Mouse (Mus musculus): ENCODE results near the gene Cep135.

Cep135 gene

GRCm38 (mm10) chr5:76645091-76645868 lies 56.8 kb downstream of the Cep135 start:
- no peak for DNase-seq (ENCODE audit: low spot score)

DNA sequence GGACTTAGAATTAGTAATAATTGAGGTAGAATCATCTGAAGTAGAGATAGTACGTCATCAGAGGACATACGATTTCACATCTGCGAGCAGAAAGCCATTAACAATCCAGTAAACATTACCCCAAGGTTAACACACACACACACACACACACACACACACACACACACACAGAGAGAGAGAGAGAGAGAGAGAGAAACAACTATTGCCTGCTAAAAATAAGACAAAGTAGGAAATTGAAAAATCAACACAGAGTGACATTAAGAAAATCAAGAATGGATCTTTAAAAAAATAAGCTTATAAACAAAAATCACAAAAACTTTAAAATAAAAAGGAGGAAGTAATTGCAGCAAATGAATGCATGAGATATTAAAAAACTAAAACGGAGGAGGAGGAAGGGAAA lies 61.4 kb downstream of the Cep135 start:
- no peak for DNase-seq (ENCODE audit: low spot score)

- peak; percentile 36 for DNase-seq (ENCODE audit: low spot score)
Observed at GRCm38 (mm10) chr5:76651151-76651725, 62.7 kb downstream of the Cep135 start.

- no peak for DNase-seq (ENCODE audit: low spot score)
Observed at GRCm38 (mm10) chr5:76656212-76656611, 67.7 kb downstream of the Cep135 start, which contains the start of gene C530008M17Rik. Gene C530008M17Rik (plus strand): TSS chr5:76656512.

GRCm38 (mm10) chr5:76657245-76658083 lies 69.0 kb downstream of the Cep135 start:
- DNase-seq (ENCODE audit: low spot score), result peak; percentile 85

GRCm38 (mm10) chr5:76658084-76658934 lies 69.8 kb downstream of the Cep135 start:
- peak; percentile 70 for DNase-seq (ENCODE audit: low spot score)

- no peak for DNase-seq (ENCODE audit: low spot score)
Observed at GRCm38 (mm10) chr5:76659958-76660635, 71.6 kb downstream of the Cep135 start.

- no peak for DNase-seq (ENCODE audit: low spot score)
Observed at GRCm38 (mm10) chr5:76661310-76661709, 72.8 kb downstream of the Cep135 start.

GRCm38 (mm10) chr5:76664936-76665335 lies 76.4 kb downstream of the Cep135 start:
- DNase-seq (ENCODE audit: low spot score), result peak; percentile 44

DNA sequence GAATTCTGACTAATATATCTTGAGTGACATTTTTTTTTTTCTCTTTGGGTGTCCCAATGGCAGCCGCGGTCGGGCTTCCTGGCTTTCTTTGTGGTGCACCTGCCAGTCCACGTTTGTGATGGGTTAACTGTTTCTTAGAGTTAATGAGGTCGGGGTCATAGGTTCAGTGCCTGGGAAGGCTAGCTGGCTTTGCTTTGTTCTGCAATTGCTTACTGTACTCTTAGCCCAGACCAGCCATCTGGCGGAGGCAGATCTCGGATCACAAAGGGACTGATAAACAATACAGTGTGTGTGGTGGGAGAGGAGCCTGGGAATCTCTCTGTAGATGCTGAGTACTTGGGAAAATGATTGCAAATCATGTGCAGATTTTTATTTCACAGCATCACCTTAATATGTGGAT lies 76.9 kb downstream of the Cep135 start:
- peak; percentile 95 for DNase-seq (ENCODE audit: low spot score)

DNA sequence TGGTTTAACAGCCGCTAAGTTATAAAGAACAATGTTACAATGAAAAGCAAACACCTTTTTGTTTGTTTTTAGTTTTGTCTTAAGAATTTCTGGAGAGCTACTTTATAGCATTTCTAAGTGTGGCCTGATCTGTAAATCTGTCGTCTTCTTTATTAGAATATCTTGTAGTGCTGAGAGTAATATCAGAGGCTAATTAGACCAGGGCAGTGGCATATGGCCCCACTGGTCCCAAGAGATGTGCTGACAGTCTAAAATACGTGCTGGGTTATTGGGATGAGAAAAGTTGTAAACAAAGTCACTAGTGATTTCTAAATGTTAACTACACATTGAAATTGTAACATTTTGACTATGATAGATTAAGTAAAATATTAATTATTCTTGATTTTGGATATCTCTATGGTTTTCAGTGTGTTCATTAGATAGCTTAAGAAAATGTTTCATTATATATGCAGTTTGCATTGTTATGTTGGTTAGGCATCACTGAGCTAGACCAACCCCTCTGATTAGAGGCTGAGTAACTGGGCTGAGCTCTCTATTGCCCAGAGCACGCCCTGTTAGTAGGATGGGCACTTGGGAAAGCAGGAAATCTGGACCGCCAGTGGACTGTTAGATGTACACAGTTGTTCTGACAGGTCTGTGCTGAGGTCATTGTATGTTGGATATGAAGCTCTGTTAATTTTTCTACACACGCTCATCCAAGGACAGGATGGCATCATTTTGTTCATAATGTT lies 77.7 kb downstream of the Cep135 start:
- peak; percentile 56 for DNase-seq (ENCODE audit: low spot score)

- no peak for DNase-seq (ENCODE audit: low spot score)
Observed at GRCm38 (mm10) chr5:76668118-76668517, 79.6 kb downstream of the Cep135 start.

GRCm38 (mm10) chr5:76668547-76668946 lies 80.0 kb downstream of the Cep135 start:
- DNase-seq (ENCODE audit: low spot score), result no peak

DNA sequence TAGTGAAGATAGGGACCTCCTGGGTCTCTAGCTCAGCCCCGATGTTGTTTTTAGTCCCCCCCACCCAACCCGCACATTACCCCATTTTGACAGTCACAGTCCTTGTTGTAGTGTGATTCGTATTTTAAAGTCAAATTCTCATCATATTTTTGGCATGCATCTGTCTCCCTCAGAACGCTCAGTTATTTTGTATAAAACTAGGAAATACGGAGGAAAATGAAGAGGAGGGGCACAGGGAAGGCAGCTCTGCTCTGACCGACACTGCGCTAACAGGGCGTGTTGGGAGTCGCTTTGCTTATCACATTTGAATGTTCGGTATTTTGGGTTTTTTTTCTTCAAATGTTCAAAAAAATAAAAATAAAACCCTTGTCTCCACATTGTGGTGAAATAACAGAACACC lies 81.7 kb downstream of the Cep135 start:
- no peak for DNase-seq (ENCODE audit: low spot score)

- no peak for DNase-seq (ENCODE audit: low spot score)
Observed at GRCm38 (mm10) chr5:76674022-76674653, 85.6 kb downstream of the Cep135 start.

DNA sequence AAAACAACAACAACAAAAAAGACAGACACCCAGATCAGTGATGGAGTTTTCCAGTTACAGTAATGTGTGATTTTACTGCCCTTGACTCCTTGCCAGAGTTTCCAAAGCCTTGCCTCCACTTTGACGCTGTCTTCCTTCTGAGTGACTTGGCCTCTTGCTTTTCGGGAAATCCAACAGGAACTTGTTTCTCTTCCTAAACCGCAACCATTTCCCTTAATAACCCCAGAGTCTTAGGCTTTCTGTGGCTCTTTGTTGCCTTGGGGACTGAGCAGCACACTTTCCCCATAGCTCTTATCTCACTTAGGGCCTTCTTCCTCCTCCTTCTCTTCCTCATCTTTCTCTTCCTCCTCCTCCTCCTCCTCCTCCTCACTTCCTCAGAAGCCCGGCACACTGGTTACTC lies 86.9 kb downstream of the Cep135 start:
- DNase-seq (ENCODE audit: low spot score), result no peak

DNA sequence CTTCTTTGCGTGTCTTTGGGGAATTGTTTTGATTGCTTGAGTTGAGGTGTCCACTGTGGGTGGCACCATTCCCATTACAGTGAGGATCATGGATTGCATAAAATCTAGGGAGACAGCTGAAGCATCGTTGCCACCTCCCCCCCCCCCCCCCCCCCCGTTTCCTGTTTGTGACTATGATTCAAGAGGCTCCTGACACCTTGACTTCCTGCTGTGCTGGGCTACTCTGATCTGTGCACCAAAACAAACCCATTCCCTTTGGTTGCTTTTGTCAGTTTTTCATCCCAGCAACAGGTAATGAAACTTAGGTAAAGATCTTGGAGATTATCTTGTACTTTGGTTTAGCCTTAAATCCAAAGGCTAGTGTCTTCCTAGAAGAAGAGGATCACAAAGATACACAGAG lies 92.5 kb downstream of the Cep135 start:
- DNase-seq (ENCODE audit: low spot score), result no peak

- no peak for DNase-seq (ENCODE audit: low spot score)
Observed at GRCm38 (mm10) chr5:76681895-76682656, 93.6 kb downstream of the Cep135 start.

- DNase-seq (ENCODE audit: low spot score), result no peak
Observed at GRCm38 (mm10) chr5:76683455-76683854, 95.0 kb downstream of the Cep135 start.

Measured in retina, embryonic 14.5 days (tissue).